Mouse (Mus musculus): ENCODE data around the gene Fastkd2.

The Fastkd2 gene

GRCm38 (mm10) chr1:63730240-63730771, at the start of gene Fastkd2, which contains the start of gene Mdh1b:
Fastkd2 (plus strand) TSS chr1:63730614.
Mdh1b (minus strand) TSS chr1:63730318.
- peak; percentile 85 for DNase-seq (ENCODE audit: low spot score)

- no peak for DNase-seq (ENCODE audit: low spot score)
These were observed 43.6 kb upstream of the Fastkd2 start, which contains the start of gene Dytn for GRCm38 (mm10) chr1:63686827-63687226. Dytn (minus strand) TSS chr1:63686927.

GRCm38 (mm10) chr1:63696861-63697260, 33.6 kb upstream of the Fastkd2 start:
- no peak for DNase-seq (ENCODE audit: low spot score)

GRCm38 (mm10) chr1:63705733-63706132, 24.7 kb upstream of the Fastkd2 start:
- no peak for DNase-seq (ENCODE audit: low spot score)

GRCm38 (mm10) chr1:63708876-63709275, 21.5 kb upstream of the Fastkd2 start:
- DNase-seq (ENCODE audit: low spot score): no peak

GRCm38 (mm10) chr1:63720161-63720560, 10.3 kb upstream of the Fastkd2 start:
- no peak for DNase-seq (ENCODE audit: low spot score)

- DNase-seq (ENCODE audit: low spot score): no peak
These were observed 618 bp upstream of the Fastkd2 start for GRCm38 (mm10) chr1:63729796-63730195.

- no peak for DNase-seq (ENCODE audit: low spot score)
These were observed 25.6 kb downstream of the Fastkd2 start for GRCm38 (mm10) chr1:63756005-63756404.

GRCm38 (mm10) chr1:63763212-63763694, 32.8 kb downstream of the Fastkd2 start:
- no peak for DNase-seq (ENCODE audit: low spot score)

GRCm38 (mm10) chr1:63763881-63764386, 33.5 kb downstream of the Fastkd2 start:
- no peak for DNase-seq (ENCODE audit: low spot score)

- DNase-seq (ENCODE audit: low spot score): no peak
These were observed 34.0 kb downstream of the Fastkd2 start for GRCm38 (mm10) chr1:63764395-63764794.

GRCm38 (mm10) chr1:63768112-63768511, 37.7 kb downstream of the Fastkd2 start:
- no peak for DNase-seq (ENCODE audit: low spot score)

- DNase-seq (ENCODE audit: low spot score): no peak
These were observed 38.8 kb downstream of the Fastkd2 start, which contains the start of gene 4933402D24Rik for GRCm38 (mm10) chr1:63769167-63769566. 4933402D24Rik (minus strand) TSS chr1:63769267.

GRCm38 (mm10) chr1:63770309-63770708, 39.9 kb downstream of the Fastkd2 start:
- DNase-seq (ENCODE audit: low spot score): no peak

GRCm38 (mm10) chr1:63776396-63776795, 46.0 kb downstream of the Fastkd2 start:
- DNase-seq (ENCODE audit: low spot score): no peak

- DNase-seq (ENCODE audit: low spot score): no peak
These were observed 46.7 kb downstream of the Fastkd2 start for GRCm38 (mm10) chr1:63776902-63777630.

GRCm38 (mm10) chr1:63794326-63794725, 63.9 kb downstream of the Fastkd2 start:
- DNase-seq (ENCODE audit: low spot score): no peak
